Mouse (Mus musculus) stomach, embryonic 16.5 days (tissue): ENCODE data around the gene Il4ra. TPM values are rescaled to one million over a fixed set of nuclear protein-coding genes. Genes with fewer than 3 reads are reported as not detected.

Source experiments
- ATAC-seq: fragments of 200-750 bp; cut with Nextera tagmentation; 2 replicates; pipeline ENCODE4 v1.8.0; 2017; ENCODE audit warnings: moderate number of reproducible peaks, moderate TSS enrichment; ENCODE audit not compliant: insufficient read depth, low FRiP score
- H3K27ac ChIP-seq: fragments of 300-500 bp; sonication (generic); 2 replicates; pipeline ENCODE4 v1.5.1; 2014; ENCODE audit warnings: low read length
- H3K27me3 ChIP-seq: fragments of 300-500 bp; sonication (generic); 2 replicates; pipeline ENCODE4 v1.6.1; 2014; ENCODE audit warnings: low read length, control low read depth, mixed read lengths; ENCODE audit not compliant: control insufficient read depth, insufficient read depth
- H3K36me3 ChIP-seq: fragments of 300-500 bp; sonication (generic); 2 replicates; pipeline ENCODE4 v1.6.1; 2014; ENCODE audit warnings: low read length; ENCODE audit not compliant: control insufficient read depth, insufficient read depth
- H3K4me1 ChIP-seq: fragments of 300-500 bp; sonication (generic); 2 replicates; pipeline ENCODE4 v1.6.1; 2014; ENCODE audit warnings: low read length, control low read depth, mixed read lengths; ENCODE audit not compliant: control insufficient read depth, insufficient read depth
- H3K4me2 ChIP-seq: fragments of 300-500 bp; sonication (generic); 2 replicates; pipeline ENCODE4 v1.6.1; 2014; ENCODE audit warnings: low read depth, low read length, mixed read lengths
- H3K4me3 ChIP-seq: fragments of 300-500 bp; sonication (generic); replicated peaks from 2 replicates; pipeline ENCODE4 v1.5.1; 2014; ENCODE audit warnings: mild to moderate bottlenecking, low read length
- H3K9ac ChIP-seq: fragments of 300-500 bp; sonication (generic); 2 replicates; pipeline ENCODE4 v1.6.1; 2014; ENCODE audit warnings: low read length
- H3K9me3 ChIP-seq: fragments of 300-500 bp; sonication (generic); replicated peaks from 2 replicates; pipeline ENCODE4 v1.6.1; 2016; ENCODE audit warnings: low read length, control low read depth; ENCODE audit not compliant: control insufficient read depth
- WGBS: fragments of 180-500 bp; shearing (Covaris S2); extraction: QIAGEN DNeasy Blood & Tissue Kit; methylation state at CpG from one replicate; pipeline ENCODE4 v1.1.7; 2014; 5-methylcytosine and 5-hydroxymethylcytosine counted together
- polyA plus RNA-seq: library from polyadenylated mRNA; unstranded; fragments of >200 nt; fragmentation: Nextera tagmentation; extraction: Ambion mirVana; gene quantifications from 2 replicates; pipeline ENCODE4 v1.2.1, GENCODE M21; 2015

Gene Il4ra
- polyA plus RNA-seq, 1 experiment from 2014 or later: 12.3 TPM

GRCm38 (mm10) chr7:125604362-125605319 is 52.7 kb downstream of the Il4ra start:
- Histone ChIP-seq H3K4me2 (no peak overlapping the region), H3K9ac (no peak overlapping the region), H3K9me3 (no peaks in the 10 kb centered on the region), H3K27ac (no peak overlapping the region), H3K27me3 (no peaks in the 10 kb centered on the region), H3K4me3 (no peak overlapping the region), H3K4me1 (no peaks in the 10 kb centered on the region), H3K36me3 (no peaks in the 10 kb centered on the region)
- no peak for ATAC-seq
- 78% methylated on average over 12 of the region's 12 CpGs for WGBS

GRCm38 (mm10) chr7:125605725-125606139 is 53.8 kb downstream of the Il4ra start:
- Histone ChIP-seq H3K4me1 (no peaks in the 10 kb centered on the region), H3K9ac (no peak overlapping the region), H3K27me3 (no peaks in the 10 kb centered on the region), H3K36me3 (no peaks in the 10 kb centered on the region), H3K9me3 (no peaks in the 10 kb centered on the region), H3K4me3 (no peak overlapping the region), H3K4me2 (no peak overlapping the region), H3K27ac (no peak overlapping the region)
- ATAC-seq: no peak
- WGBS: 43% methylated on average over 4 of the region's 4 CpGs

DNA sequence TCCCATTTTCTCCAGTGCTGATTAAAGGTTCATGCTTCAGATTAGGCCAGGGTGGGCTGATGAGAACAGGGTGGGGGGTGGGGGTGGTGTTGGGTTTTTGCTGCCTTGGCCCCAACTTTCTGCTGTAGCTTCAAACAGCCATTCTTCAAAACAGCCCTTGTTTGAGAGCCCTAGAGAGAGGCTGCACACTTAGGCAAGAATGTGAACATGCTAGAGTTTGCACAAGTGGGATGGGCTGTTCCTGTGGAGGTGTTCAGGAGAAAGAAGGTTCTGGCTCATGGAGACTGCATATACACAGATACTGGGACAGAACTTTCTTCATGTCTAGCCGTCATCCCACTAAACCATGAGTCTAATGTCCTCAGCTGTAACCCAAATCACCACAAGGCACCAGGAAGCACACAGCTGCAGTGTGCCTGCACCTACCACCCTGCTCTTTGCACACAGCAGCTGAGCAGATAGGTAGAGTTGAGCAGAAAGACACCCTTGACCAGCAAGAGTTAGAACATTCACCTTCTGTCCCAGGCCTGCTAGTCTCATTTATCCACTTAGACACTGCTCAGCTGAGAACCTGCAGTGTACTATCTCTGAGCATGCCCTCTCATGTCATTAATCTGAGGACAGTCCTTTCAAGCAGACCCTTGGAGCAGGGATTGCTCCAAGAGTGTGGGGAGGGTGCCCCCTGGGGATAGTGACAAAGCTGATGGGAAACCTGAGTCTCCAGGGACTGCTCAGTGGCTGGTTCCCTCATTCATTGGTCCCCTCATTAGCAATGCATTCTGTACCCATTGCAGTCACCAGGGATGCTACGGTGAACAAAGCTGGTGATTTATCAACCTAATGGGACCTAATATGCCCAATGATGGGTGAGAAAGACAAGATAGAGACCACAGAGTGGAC is 54.6 kb downstream of the Il4ra start:
- no peaks in the 10 kb centered on the region for H3K4me1 ChIP-seq
- H3K4me2 ChIP-seq: no peak overlapping the region
- 72% methylated on average over 2 of the region's 2 CpGs for WGBS
- H3K4me3 ChIP-seq: no peak overlapping the region
- no peak; the same call in 1 of the 2 replicates for ATAC-seq
- H3K27ac ChIP-seq: no peak overlapping the region
- H3K27me3 ChIP-seq: no peaks in the 10 kb centered on the region
- H3K36me3 ChIP-seq: no peaks in the 10 kb centered on the region
- H3K9ac ChIP-seq: no peak overlapping the region
- H3K9me3 ChIP-seq: no peaks in the 10 kb centered on the region

DNA sequence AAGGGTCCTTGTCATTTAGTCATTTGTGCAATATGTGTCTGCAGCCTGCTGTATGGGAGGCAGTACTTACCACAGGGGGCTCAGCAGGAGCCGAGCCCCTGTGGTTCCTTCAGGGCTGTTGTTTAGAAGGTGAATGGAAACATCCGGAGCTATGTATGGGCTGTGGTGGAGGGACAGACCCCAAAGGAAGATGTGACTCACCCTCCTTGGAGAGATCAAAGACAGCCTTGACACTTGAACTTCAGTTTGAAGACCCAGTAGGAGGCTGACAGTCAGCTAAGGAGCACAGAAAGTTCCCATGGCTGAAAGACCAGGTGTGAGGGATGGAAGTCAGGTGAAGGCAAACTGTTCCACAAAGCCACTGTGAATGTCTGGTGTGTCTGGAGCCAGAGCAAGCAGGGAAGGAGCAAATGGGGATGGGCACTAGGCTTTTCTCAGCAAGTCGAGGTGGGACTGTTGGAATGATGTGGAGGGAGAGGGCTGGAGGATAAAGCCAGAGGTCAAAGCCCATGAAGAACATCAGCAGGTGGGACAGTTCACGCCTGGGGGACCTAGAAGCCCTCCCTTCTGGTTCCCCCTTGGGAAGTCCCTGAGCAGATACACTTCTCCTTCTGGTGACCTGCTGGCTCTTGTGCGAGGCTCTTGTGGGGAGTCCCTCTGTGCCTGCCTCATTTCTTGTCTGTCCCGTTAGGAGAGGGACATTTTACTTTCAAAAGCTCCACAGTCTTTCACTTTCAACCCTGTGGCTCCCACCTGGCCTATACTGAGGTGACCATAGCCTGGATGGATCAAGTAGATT is 55.7 kb downstream of the Il4ra start:
- Histone ChIP-seq H3K4me1 (no peaks in the 10 kb centered on the region), H3K27me3 (no peaks in the 10 kb centered on the region), H3K9me3 (no peaks in the 10 kb centered on the region), H3K9ac (no peak overlapping the region), H3K36me3 (no peaks in the 10 kb centered on the region), H3K4me3 (no peak overlapping the region), H3K27ac (no peak overlapping the region), H3K4me2 (no peak overlapping the region)
- 56% methylated on average over 6 of the region's 6 CpGs for WGBS
- ATAC-seq: no peak

- Histone ChIP-seq H3K36me3 (no peaks in the 10 kb centered on the region), H3K4me2 (no peak overlapping the region), H3K27me3 (no peaks in the 10 kb centered on the region), H3K4me3 (no peak overlapping the region), H3K9ac (no peak overlapping the region), H3K4me1 (no peaks in the 10 kb centered on the region), H3K9me3 (no peaks in the 10 kb centered on the region), H3K27ac (no peak overlapping the region)
- ATAC-seq: no peak
- 79% methylated on average over 4 of the region's 4 CpGs for WGBS
These were observed 56.3 kb downstream of the Il4ra start for GRCm38 (mm10) chr7:125608183-125608688.

GRCm38 (mm10) chr7:125613579-125613978 is 61.7 kb downstream of the Il4ra start:
- ATAC-seq: no peak
- Histone ChIP-seq H3K27me3 (no peaks in the 10 kb centered on the region), H3K4me2 (no peak overlapping the region), H3K9ac (no peak overlapping the region), H3K4me3 (no peak overlapping the region), H3K4me1 (no peaks in the 10 kb centered on the region), H3K36me3 (no peaks in the 10 kb centered on the region), H3K27ac (no peak overlapping the region), H3K9me3 (no peaks in the 10 kb centered on the region)
- WGBS: 73% methylated on average over 5 of the region's 5 CpGs

DNA sequence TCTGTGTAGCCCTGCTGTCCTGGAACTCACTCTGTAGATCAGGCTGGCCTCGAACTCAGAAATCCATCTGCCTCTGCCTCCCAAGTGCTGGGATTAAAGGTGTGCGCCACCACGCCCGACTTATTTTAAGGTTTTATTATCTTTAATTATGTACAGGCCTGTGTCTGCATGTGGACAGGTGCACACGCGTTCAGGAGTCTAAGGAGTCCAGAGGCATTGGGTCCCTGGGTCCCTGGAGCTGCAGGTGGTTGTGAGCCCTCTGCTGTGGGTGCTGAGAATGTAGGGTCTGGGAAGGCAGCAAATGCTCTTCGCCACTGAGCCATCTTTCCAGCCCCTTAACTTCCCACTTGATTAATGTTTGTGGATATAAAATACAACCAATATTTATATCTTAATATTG is 63.5 kb downstream of the Il4ra start:
- Histone ChIP-seq H3K9ac (no peak overlapping the region), H3K9me3 (no peaks in the 10 kb centered on the region), H3K4me2 (no peak overlapping the region), H3K4me3 (no peak overlapping the region), H3K27ac (no peak overlapping the region), H3K4me1 (no peaks in the 10 kb centered on the region), H3K36me3 (no peaks in the 10 kb centered on the region), H3K27me3 (no peaks in the 10 kb centered on the region)
- WGBS: 87% methylated on average over 7 of the region's 7 CpGs
- no peak for ATAC-seq

GRCm38 (mm10) chr7:125618016-125618415 is 66.1 kb downstream of the Il4ra start:
- Histone ChIP-seq H3K9me3 (no peaks in the 10 kb centered on the region), H3K9ac (no peak overlapping the region), H3K36me3 (no peaks in the 10 kb centered on the region), H3K4me2 (no peak overlapping the region), H3K27ac (no peak overlapping the region), H3K4me3 (no peak overlapping the region), H3K27me3 (no peaks in the 10 kb centered on the region), H3K4me1 (no peaks in the 10 kb centered on the region)
- WGBS: 78% methylated on average over 7 of the region's 7 CpGs
- no peak for ATAC-seq
